Mouse (Mus musculus) adrenal gland, postnatal 10 days (tissue): Measurements from ENCODE around the gene Kcnk10. TPM values are rescaled to one million over a fixed set of nuclear protein-coding genes. Genes with fewer than 3 reads are reported as not detected.

Source experiments
- DNase-seq: peaks from one replicate; pipeline ENCODE4 v3.0.0; 2021; ENCODE audit warnings: mixed read lengths
- total RNA-seq, 2 experiments: library from RNA; stranded (reverse); gene quantifications; 2 replicates each; pipeline ENCODE4 v1.2.3; 2021

The Kcnk10 gene
- total RNA-seq, 2 experiments from 2014 or later = 0.81 to 1.9 TPM

- DNase-seq = no peak
Observed at GRCm38 (mm10) chr12:98571896-98572680, 6.0 kb downstream of the Kcnk10 start.

GRCm38 (mm10) chr12:98569380-98569779, 8.7 kb downstream of the Kcnk10 start:
- no peak for DNase-seq

- no peak for DNase-seq
Observed at GRCm38 (mm10) chr12:98567877-98568276, 10.2 kb downstream of the Kcnk10 start.

GRCm38 (mm10) chr12:98564383-98564782, 13.7 kb downstream of the Kcnk10 start:
- DNase-seq = no peak

GRCm38 (mm10) chr12:98563261-98563660, 14.8 kb downstream of the Kcnk10 start:
- no peak for DNase-seq

- no peak for DNase-seq
Observed at GRCm38 (mm10) chr12:98562341-98562977, 15.7 kb downstream of the Kcnk10 start.

- DNase-seq = no peak
Observed at GRCm38 (mm10) chr12:98560038-98560437, 18.1 kb downstream of the Kcnk10 start.

GRCm38 (mm10) chr12:98557013-98557677, 21.0 kb downstream of the Kcnk10 start:
- DNase-seq = no peak

GRCm38 (mm10) chr12:98549981-98550380, 28.1 kb downstream of the Kcnk10 start:
- DNase-seq = no peak

GRCm38 (mm10) chr12:98548141-98548540, 30.0 kb downstream of the Kcnk10 start:
- no peak for DNase-seq

GRCm38 (mm10) chr12:98545875-98546274, 32.2 kb downstream of the Kcnk10 start:
- no peak for DNase-seq

GRCm38 (mm10) chr12:98545251-98545560, 32.9 kb downstream of the Kcnk10 start:
- DNase-seq = no peak

GRCm38 (mm10) chr12:98544545-98545250, 33.4 kb downstream of the Kcnk10 start:
- DNase-seq = no peak

GRCm38 (mm10) chr12:98536760-98537159, 41.4 kb downstream of the Kcnk10 start:
- no peak for DNase-seq

GRCm38 (mm10) chr12:98536036-98536435, 42.1 kb downstream of the Kcnk10 start:
- DNase-seq = no peak

- no peak for DNase-seq
Observed at GRCm38 (mm10) chr12:98535494-98535901, 42.6 kb downstream of the Kcnk10 start.

- DNase-seq = no peak
Observed at GRCm38 (mm10) chr12:98528635-98529034, 49.5 kb downstream of the Kcnk10 start.

- no peak for DNase-seq
Observed at GRCm38 (mm10) chr12:98525361-98525760, 52.7 kb downstream of the Kcnk10 start.

GRCm38 (mm10) chr12:98524331-98525311, 53.5 kb downstream of the Kcnk10 start:
- DNase-seq = no peak

- no peak for DNase-seq
Observed at GRCm38 (mm10) chr12:98521311-98521710, 56.8 kb downstream of the Kcnk10 start.

- DNase-seq = no peak
Observed at GRCm38 (mm10) chr12:98520568-98520931, 57.6 kb downstream of the Kcnk10 start.
